Mouse (Mus musculus): ENCODE data around the gene Tes. TPM values are rescaled to one million over a fixed set of nuclear protein-coding genes. Genes with fewer than 3 reads are reported as not detected.

Tes gene
- polyA plus RNA-seq, 1 experiment from 2014 or later = 32.1 TPM

- Histone ChIP-seq H3K27ac (ENCODE audit: low read length) (no peak overlapping the region), H3K4me1 (replicated peaks; ENCODE audit: control insufficient read depth, insufficient read depth, low read length) (no peaks in the 10 kb centered on the region), H3K9ac (replicated peaks; ENCODE audit: low read depth, low read length) (no peak overlapping the region), H3K9me3 (ENCODE audit: control insufficient read depth, low read length) (no peaks in the 10 kb centered on the region), H3K27me3 (replicated peaks; ENCODE audit: control insufficient read depth, insufficient read depth, low read length) (no peaks in the 10 kb centered on the region), H3K36me3 (ENCODE audit: control insufficient read depth, insufficient read depth) (no peaks in the 10 kb centered on the region), H3K4me2 (ENCODE audit: low read length) (no peak overlapping the region), H3K4me3 (replicated peaks; ENCODE audit: low read length) (no peak overlapping the region)
- no peak for ATAC-seq
- 87% methylated on average over 2 of the region's 2 CpGs for WGBS
Observed at GRCm38 (mm10) chr6:17115046-17115790, 50.3 kb downstream of the Tes start.

- 83% methylated on average over 7 of the region's 7 CpGs for WGBS
- no peaks in the 10 kb centered on the region for H3K9me3 ChIP-seq (ENCODE audit: control insufficient read depth, low read length)
- no peaks in the 10 kb centered on the region for H3K27me3 ChIP-seq (replicated peaks; ENCODE audit: control insufficient read depth, insufficient read depth, low read length)
- no peak overlapping the region for H3K27ac ChIP-seq (ENCODE audit: low read length)
- H3K9ac ChIP-seq (replicated peaks; ENCODE audit: low read depth, low read length) = no peak overlapping the region
- no peak overlapping the region for H3K4me2 ChIP-seq (ENCODE audit: low read length)
- H3K36me3 ChIP-seq (ENCODE audit: control insufficient read depth, insufficient read depth) = no peaks in the 10 kb centered on the region
- no peak overlapping the region for H3K4me3 ChIP-seq (replicated peaks; ENCODE audit: low read length)
- no peaks in the 10 kb centered on the region for H3K4me1 ChIP-seq (replicated peaks; ENCODE audit: control insufficient read depth, insufficient read depth, low read length)
- ATAC-seq = no peak
Observed at GRCm38 (mm10) chr6:17119521-17120232, 54.7 kb downstream of the Tes start.

DNA sequence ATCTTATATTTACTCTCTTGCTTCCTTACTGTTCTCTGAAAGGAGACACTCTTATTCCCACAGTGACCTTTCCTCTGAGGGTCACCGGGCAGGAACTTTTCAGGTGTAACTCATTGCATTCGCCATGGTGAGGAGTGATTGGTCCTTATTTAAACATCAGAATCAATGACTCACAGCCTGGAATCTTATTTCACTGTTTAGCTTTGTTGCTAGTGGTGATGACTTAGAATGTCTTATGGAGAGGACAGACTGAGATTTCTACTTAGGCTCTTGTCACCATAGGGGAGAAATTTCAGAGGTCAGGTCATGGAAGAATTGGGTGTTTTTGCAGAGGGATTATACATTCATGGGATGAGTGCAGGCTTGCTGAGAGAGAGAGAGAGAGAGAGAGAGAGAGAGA lies 75.1 kb downstream of the Tes start:
- H3K9me3 ChIP-seq (ENCODE audit: control insufficient read depth, low read length) = no peaks in the 10 kb centered on the region
- no peaks in the 10 kb centered on the region for H3K36me3 ChIP-seq (ENCODE audit: control insufficient read depth, insufficient read depth)
- whole genome bisulfite sequencing = 83% methylated on average over 2 of the region's 2 CpGs

GRCm38 (mm10) chr6:17142577-17143359 lies 77.8 kb downstream of the Tes start:
- H3K9me3 ChIP-seq (ENCODE audit: control insufficient read depth, low read length) = no peaks in the 10 kb centered on the region
- H3K4me1 ChIP-seq (replicated peaks; ENCODE audit: control insufficient read depth, insufficient read depth, low read length) = peaks cover 6% of the 10 kb centered on the region
- WGBS = 9% methylated on average over 4 of the region's 4 CpGs
- ATAC-seq = peak; percentile 82
- H3K27ac ChIP-seq (ENCODE audit: low read length) = peak overlapping the region; percentile 56
- no peaks in the 10 kb centered on the region for H3K27me3 ChIP-seq (replicated peaks; ENCODE audit: control insufficient read depth, insufficient read depth, low read length)
- no peak overlapping the region for H3K4me3 ChIP-seq (replicated peaks; ENCODE audit: low read length)
- no peak overlapping the region for H3K4me2 ChIP-seq (ENCODE audit: low read length)
- no peak overlapping the region for H3K9ac ChIP-seq (replicated peaks; ENCODE audit: low read depth, low read length)
- no peaks in the 10 kb centered on the region for H3K36me3 ChIP-seq (ENCODE audit: control insufficient read depth, insufficient read depth)

More for the DNA sequence above, 75.1 kb downstream of the Tes start:
- no peak overlapping the region for H3K27ac ChIP-seq (ENCODE audit: low read length)
- no peaks in the 10 kb centered on the region for H3K27me3 ChIP-seq (replicated peaks; ENCODE audit: control insufficient read depth, insufficient read depth, low read length)
- H3K4me2 ChIP-seq (ENCODE audit: low read length) = no peak overlapping the region
- no peak for ATAC-seq
- peaks cover 6% of the 10 kb centered on the region for H3K4me1 ChIP-seq (replicated peaks; ENCODE audit: control insufficient read depth, insufficient read depth, low read length)
- H3K9ac ChIP-seq (replicated peaks; ENCODE audit: low read depth, low read length) = no peak overlapping the region
- H3K4me3 ChIP-seq (replicated peaks; ENCODE audit: low read length) = no peak overlapping the region

DNA sequence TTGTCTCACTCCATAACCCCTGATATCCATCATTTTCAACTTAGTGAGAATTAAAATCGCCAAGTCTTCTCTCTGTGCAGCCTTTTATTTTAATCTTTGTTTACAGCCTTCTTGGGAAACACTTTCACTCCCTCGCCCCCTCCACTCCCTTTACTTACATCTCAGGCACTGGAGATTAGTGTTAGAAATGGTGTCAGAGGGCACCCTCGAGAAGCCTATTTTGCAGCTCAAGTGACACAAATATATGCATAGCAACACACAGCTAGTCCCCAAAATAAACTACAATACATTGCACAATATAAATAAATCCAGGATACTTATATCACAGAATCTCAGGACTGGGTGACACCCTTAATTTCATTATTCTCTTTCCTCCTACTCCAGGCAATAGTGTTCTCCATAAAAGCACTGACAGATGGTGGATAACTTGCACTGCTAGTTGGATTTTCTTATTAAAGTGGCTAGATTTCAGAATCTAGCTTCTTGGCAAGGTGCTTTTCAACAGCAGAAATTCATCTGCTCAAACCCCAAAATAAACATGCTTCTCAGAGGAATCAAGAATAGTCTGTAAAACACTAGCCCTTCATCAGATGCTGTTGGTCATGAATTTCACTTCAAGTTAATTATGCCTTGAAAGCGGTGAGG lies 86.2 kb downstream of the Tes start:
- H3K27me3 ChIP-seq (replicated peaks; ENCODE audit: control insufficient read depth, insufficient read depth, low read length) = no peaks in the 10 kb centered on the region
- peak; percentile 81 for ATAC-seq
- no peaks in the 10 kb centered on the region for H3K9me3 ChIP-seq (ENCODE audit: control insufficient read depth, low read length)
- no peak overlapping the region for H3K4me3 ChIP-seq (replicated peaks; ENCODE audit: low read length)
- no peak overlapping the region for H3K4me2 ChIP-seq (ENCODE audit: low read length)
- H3K4me1 ChIP-seq (replicated peaks; ENCODE audit: control insufficient read depth, insufficient read depth, low read length) = peaks cover 8% of the 10 kb centered on the region
- 65% methylated on average over 4 of the region's 4 CpGs for WGBS
- peak overlapping the region; percentile 57 for H3K27ac ChIP-seq (ENCODE audit: low read length)
- no peaks in the 10 kb centered on the region for H3K36me3 ChIP-seq (ENCODE audit: control insufficient read depth, insufficient read depth)
- H3K9ac ChIP-seq (replicated peaks; ENCODE audit: low read depth, low read length) = no peak overlapping the region

GRCm38 (mm10) chr6:17152551-17152950 lies 87.6 kb downstream of the Tes start:
- Histone ChIP-seq H3K9ac (replicated peaks; ENCODE audit: low read depth, low read length) (no peak overlapping the region), H3K36me3 (ENCODE audit: control insufficient read depth, insufficient read depth) (no peaks in the 10 kb centered on the region), H3K4me3 (replicated peaks; ENCODE audit: low read length) (no peak overlapping the region), H3K27me3 (replicated peaks; ENCODE audit: control insufficient read depth, insufficient read depth, low read length) (no peaks in the 10 kb centered on the region), H3K9me3 (ENCODE audit: control insufficient read depth, low read length) (no peaks in the 10 kb centered on the region), H3K4me2 (ENCODE audit: low read length) (no peak overlapping the region), H3K4me1 (replicated peaks; ENCODE audit: control insufficient read depth, insufficient read depth, low read length) (peaks cover 8% of the 10 kb centered on the region), H3K27ac (ENCODE audit: low read length) (no peak overlapping the region)
- ATAC-seq = no peak
- WGBS = 71% methylated on average over 3 of the region's 3 CpGs

Other genes starting within 250 kb of the Tes start
- 0.16 and 0.45 TPM in 2 replicates for gene Tfec, start 166.7 kb upstream of the Tes start, polyA plus RNA-seq (2015; fragmentation: Nextera tagmentation; extraction: Ambion mirVana)
- 12.2 and 17.4 TPM in 2 replicates for gene Cav2, start 216.0 kb downstream of the Tes start, polyA plus RNA-seq (2015; fragmentation: Nextera tagmentation; extraction: Ambion mirVana)
- gene Cav1, start 241.2 kb downstream of the Tes start, polyA plus RNA-seq (2015; fragmentation: Nextera tagmentation; extraction: Ambion mirVana) = 34.9 and 50.3 TPM in 2 replicates

Measured in forebrain, embryonic 16.5 days (tissue).